ENCODE assay signal across 19 mouse cellular contexts in genomic region chr2:181090123-181090522, GRCm38 (mm10). TPM values are rescaled to one million over a fixed set of nuclear protein-coding genes. Genes with fewer than 3 reads are reported as not detected.
"Had no signal": no experiment of that assay in that cellular context is flagged by ENCODE, and none has a peak within 500 bp of the region (broad histone marks: within the 10 kb centered on the region; RNA-seq: fewer than 3 reads in every experiment).

No protein-coding gene starts in this region.

- H3K36me3 ChIP-seq: kidney, embryonic 15.5 days; lung, embryonic 15.5 days; midbrain, embryonic 10.5 days had no signal

- H3K4me1 ChIP-seq: kidney, embryonic 15.5 days; lung, embryonic 15.5 days; midbrain, embryonic 10.5 days; neural tube, embryonic 12.5 days; neural tube, embryonic 15.5 days had no signal

- H3K4me3 ChIP-seq: kidney, embryonic 15.5 days; left cerebral cortex, adult 2 months; lung, embryonic 15.5 days; megakaryocyte, embryonic 14.5 days; midbrain, embryonic 10.5 days; neural tube, embryonic 12.5 days; neural tube, embryonic 15.5 days had no signal

- H3K9me3 ChIP-seq: kidney, embryonic 15.5 days; lung, embryonic 15.5 days; megakaryocyte, embryonic 14.5 days; midbrain, embryonic 10.5 days; neural tube, embryonic 12.5 days; neural tube, embryonic 15.5 days had no signal

- H3K4me2 ChIP-seq: kidney, embryonic 15.5 days; lung, embryonic 15.5 days; neural tube, embryonic 12.5 days; neural tube, embryonic 15.5 days had no signal

- H3K27me3 ChIP-seq: lung, embryonic 15.5 days; neural tube, embryonic 12.5 days; neural tube, embryonic 15.5 days had no signal

- H3K27ac ChIP-seq: kidney, embryonic 15.5 days; left cerebral cortex, adult 2 months; liver, embryonic 14.5 days; lung, embryonic 15.5 days; midbrain, embryonic 10.5 days; neural tube, embryonic 12.5 days; neural tube, embryonic 15.5 days had no signal

- H3K9ac ChIP-seq: kidney, embryonic 15.5 days; liver, embryonic 14.5 days; lung, embryonic 15.5 days; neural tube, embryonic 12.5 days; neural tube, embryonic 15.5 days had no signal

- DNase-seq: kidney, adult 2 months; kidney, postnatal 10 days; kidney, postnatal 36 days; layer of hippocampus, postnatal 36 days; lung, adult 18-20 months; lung, postnatal 4 days; midbrain, embryonic 14.5 days; thymus, adult 18-20 months; thymus, postnatal 36 days had no signal

RNA-seq across cellular contexts. Expression of gene Kcnq2, which starts 45.0 kb away (rescaled TPM):
- total RNA-seq: liver, adult 2 months had no signal
- polyA plus RNA-seq: liver, adult 2 months; spleen, adult 2 months had no signal

RNA-seq across cellular contexts. Expression of gene Chrna4, which starts 46.8 kb away (rescaled TPM):
- polyA plus RNA-seq: spleen, adult 2 months had no signal
